Mouse (Mus musculus): Measurements from ENCODE around the gene Nceh1.

DNA sequence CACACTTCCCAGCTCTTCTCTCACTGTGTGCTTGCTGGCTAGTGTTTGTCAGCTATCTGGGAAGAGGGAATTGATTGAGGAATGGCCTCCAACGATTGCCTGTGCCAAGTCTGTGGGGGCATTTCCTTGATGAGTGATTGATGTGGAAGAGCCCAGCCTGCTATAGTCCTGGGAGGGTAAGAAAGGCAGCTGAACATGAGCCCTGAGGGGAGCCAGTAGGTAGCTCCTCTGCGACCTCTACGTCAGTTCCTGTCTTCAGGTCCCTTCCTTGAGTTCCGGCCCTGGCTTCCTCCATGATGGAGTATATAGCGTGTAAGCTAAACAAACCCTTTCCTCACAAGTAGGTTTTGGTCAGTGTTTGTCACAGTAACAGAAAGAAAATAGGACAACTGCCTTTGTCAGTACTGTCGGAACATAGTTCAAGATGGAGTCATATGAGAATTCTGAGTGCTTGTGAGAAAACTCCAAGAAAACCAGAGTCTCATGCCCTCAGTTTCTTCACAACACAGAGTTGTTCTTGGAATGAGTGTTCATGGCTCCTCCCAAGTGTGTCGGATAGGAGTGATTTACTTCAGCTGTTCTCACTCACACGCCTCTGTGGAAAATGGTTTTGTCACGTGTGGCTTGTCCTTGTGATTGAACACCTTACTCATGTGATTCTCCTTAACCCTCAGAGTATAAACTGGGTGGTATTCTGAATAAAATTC is 22.9 kb downstream of the Nceh1 start:
- TF ChIP-seq CTCF (IDR thresholded peaks at IDR 0.05; ENCODE audit: low read depth, low read length), result no peak
- TF ChIP-seq POLR2A (IDR thresholded peaks at IDR 0.05; ENCODE audit: borderline replicate concordance, low read depth, low read length), result no peak

Data from bone marrow macrophage, adult 2 months (primary cell).